Mouse (Mus musculus) cortical plate, adult 2 months (tissue): ENCODE data around the gene Atp2b4. TPM values are rescaled to one million over a fixed set of nuclear protein-coding genes. Genes with fewer than 3 reads are reported as not detected.
"Not testable (repeated sequence)": the region's sequence is repeated elsewhere in the genome, so short reads cannot be mapped to it uniquely, and the experiment has no call there.

ENCODE experiments used
- H3K27ac ChIP-seq: fragments of 200-500 bp; 2 replicates; pipeline ENCODE4 v1.5.1; 2012; ENCODE audit warnings: low read length, control low read depth, inconsistent platforms; ENCODE audit not compliant: insufficient read depth
- H3K4me1 ChIP-seq: fragments of 200-500 bp; 2 replicates; pipeline ENCODE4 v1.6.1; 2011; ENCODE audit warnings: low read length; ENCODE audit not compliant: control insufficient read depth, insufficient read depth
- H3K4me3 ChIP-seq: fragments of 200-500 bp; 2 replicates; pipeline ENCODE4 v1.5.1; 2011; ENCODE audit warnings: mild to moderate bottlenecking, low read length, control low read depth; ENCODE audit not compliant: insufficient read depth
- CTCF ChIP-seq: fragments of 200-500 bp; IDR thresholded peaks from 2 replicates; pipeline ENCODE4 v1.5.1; 2011; ENCODE audit warnings: mild to moderate bottlenecking, control low read depth, low read length; ENCODE audit not compliant: insufficient read depth; ENCODE audit errors: extremely low read depth
- POLR2A ChIP-seq: fragments of 200-500 bp; IDR thresholded peaks from 2 replicates; pipeline ENCODE4 v1.6.1; 2011; ENCODE audit warnings: mild to moderate bottlenecking, low read length, control low read depth; ENCODE audit not compliant: insufficient read depth; ENCODE audit errors: extremely low read depth
- polyA plus RNA-seq: library from polyadenylated mRNA; depleted of rRNA; stranded (reverse); fragments of >200 nt; gene quantifications from 2 replicates; pipeline ENCODE4 v1.2.3, GENCODE M21; 2012

The Atp2b4 gene
- polyA plus RNA-seq, 1 experiment = 63.4 TPM

- TF ChIP-seq POLR2A (no peak), CTCF (no peak)
Observed at GRCm38 (mm10) chr1:133710895-133711294, 89.9 kb downstream of the Atp2b4 start.

DNA sequence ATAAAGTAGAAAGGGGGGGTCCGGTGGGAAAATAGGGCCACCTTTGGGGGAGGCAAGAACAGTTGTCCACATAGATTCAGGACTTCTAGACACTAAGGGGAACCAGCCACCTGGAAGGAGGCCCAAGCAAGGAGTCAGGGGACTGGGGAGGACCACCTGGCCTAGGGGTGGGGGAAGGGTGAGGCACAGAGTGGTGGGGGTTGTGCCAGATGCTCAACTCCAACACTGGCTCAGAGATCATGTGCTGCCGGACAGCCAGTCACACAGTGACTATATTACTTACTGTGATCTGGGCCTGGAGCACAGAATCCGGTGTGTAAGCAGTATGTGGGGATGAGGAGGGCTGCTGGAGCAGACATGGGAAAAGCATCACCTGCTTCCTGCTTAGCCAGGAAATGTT lies 91.5 kb downstream of the Atp2b4 start:
- TF ChIP-seq CTCF (no peak), POLR2A (no peak)
- no peak overlapping the region for H3K4me3 ChIP-seq

More at GRCm38 (mm10) chr1:133710895-133711294, 89.9 kb downstream of the Atp2b4 start:
- Histone ChIP-seq H3K4me1 (no peaks in the 10 kb centered on the region), H3K27ac (no peak overlapping the region), H3K4me3 (no peak overlapping the region)

DNA sequence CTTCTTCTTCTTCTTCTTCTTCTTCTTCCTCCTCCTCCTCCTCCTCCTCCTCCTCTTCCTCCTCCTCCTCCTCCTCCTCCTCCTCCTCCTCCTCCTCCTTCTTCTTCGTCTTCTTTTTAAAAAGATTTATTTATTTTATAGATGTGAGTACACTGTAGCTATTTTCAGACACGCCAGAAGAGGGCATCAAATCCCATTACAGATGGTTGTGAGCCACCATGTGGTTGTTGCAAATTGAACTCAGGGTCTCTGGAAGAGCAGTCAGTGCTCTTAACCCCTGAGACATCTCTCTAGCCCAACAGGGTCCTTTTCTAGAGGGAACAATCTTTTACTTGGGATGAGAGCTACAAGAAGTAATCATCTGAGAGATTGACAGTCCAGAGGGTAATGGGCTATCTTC lies 99.0 kb downstream of the Atp2b4 start:
- peak; percentile 37; the same call in 1 of the 2 replicates for TF ChIP-seq CTCF
- H3K4me1 ChIP-seq, H3K4me3 ChIP-seq, H3K27ac ChIP-seq: not testable (repeated sequence)

More for the DNA sequence above, 91.5 kb downstream of the Atp2b4 start:
- Histone ChIP-seq H3K4me1 (no peaks in the 10 kb centered on the region), H3K27ac (no peak overlapping the region)

- no peak overlapping the region for H3K4me3 ChIP-seq
- H3K27ac ChIP-seq = no peak overlapping the region
- no peaks in the 10 kb centered on the region for H3K4me1 ChIP-seq
- no peak for TF ChIP-seq CTCF
- no peak for TF ChIP-seq POLR2A
Observed at GRCm38 (mm10) chr1:133697935-133698620, 102.8 kb downstream of the Atp2b4 start.

DNA sequence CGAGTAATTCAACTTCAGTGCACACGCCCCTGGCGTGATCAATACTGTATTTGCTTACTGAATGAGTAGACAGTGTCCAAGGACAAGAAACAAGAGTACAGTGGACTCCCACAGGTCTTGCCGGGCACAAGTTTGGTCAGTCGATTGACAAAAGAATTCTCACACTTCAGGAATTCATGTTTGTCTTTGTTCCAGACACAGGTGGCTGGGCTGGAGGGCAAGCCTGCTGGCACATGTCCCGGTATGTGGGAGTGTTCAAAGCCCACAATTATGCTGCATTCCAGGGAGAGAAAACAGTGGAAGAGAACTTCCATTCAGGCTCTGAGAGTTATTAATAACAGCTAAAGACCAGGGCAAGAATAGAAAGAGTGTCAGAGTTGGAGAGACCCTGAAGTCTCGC lies 104.9 kb downstream of the Atp2b4 start:
- Histone ChIP-seq H3K27ac (no peak overlapping the region), H3K4me3 (no peak overlapping the region), H3K4me1 (no peaks in the 10 kb centered on the region)
- TF ChIP-seq POLR2A = no peak
- no peak for TF ChIP-seq CTCF

- H3K4me1 ChIP-seq = no peaks in the 10 kb centered on the region
- TF ChIP-seq CTCF = no peak
- no peak for TF ChIP-seq POLR2A
- no peak overlapping the region for H3K4me3 ChIP-seq
- H3K27ac ChIP-seq = no peak overlapping the region
Observed at GRCm38 (mm10) chr1:133694876-133695275, 106.0 kb downstream of the Atp2b4 start.

- H3K4me3 ChIP-seq = no peak overlapping the region
- no peak overlapping the region for H3K27ac ChIP-seq
- no peaks in the 10 kb centered on the region for H3K4me1 ChIP-seq
- no peak for TF ChIP-seq POLR2A
- TF ChIP-seq CTCF = no peak
Observed at GRCm38 (mm10) chr1:133694301-133694700, 106.5 kb downstream of the Atp2b4 start.

DNA sequence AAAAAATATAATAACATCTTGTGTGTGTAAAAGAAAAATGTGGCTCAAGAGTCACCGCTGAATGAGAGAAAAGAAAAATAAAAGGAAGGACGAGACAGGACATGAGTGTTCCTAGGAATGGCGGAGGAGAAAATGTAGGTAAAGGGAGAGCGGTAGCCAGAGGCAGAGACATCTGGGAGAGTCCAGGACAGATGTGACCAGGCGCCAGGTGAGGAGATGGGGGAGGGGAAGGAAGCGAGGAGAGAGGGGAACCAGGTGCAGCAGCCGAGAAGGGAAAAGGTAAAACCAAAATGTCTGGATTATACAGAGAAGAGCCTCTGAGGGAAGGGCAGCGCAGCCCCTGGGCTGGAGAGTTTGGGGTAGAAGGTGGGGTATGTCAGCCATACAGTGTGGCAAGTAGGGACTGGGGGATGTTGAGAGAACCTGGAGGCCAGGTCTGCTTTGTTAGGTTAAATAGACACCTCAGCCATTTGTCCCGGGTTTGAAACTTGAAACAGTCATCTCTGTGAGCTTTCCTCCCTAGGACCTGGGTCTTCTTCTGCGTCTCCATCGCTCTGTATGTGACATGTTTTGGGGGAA lies 107.2 kb downstream of the Atp2b4 start:
- Histone ChIP-seq H3K4me1 (no peaks in the 10 kb centered on the region), H3K4me3 (no peak overlapping the region), H3K27ac (no peak overlapping the region)
- TF ChIP-seq CTCF (no peak), POLR2A (no peak)

DNA sequence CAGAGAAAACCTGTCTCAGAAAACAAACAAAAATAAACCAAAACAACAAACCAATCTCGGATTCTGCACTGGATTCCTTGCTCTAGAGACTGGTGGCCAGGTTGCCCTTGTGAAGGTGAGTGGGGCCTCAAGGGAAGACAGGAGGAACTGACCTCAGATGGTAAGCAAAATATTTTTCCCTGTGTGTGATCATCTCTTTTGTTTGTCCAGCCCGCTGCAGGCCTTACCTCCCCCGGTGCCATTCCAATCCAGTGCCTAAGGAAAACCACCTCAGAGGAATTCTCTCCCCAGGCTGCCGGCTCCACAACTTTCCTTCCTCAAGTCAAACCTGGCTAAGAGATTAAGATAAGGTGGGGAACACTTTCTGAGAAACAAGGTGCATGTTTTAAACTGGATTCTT lies 108.6 kb downstream of the Atp2b4 start:
- H3K4me3 ChIP-seq = no peak overlapping the region
- H3K4me1 ChIP-seq = no peaks in the 10 kb centered on the region
- TF ChIP-seq POLR2A = no peak
- no peak for TF ChIP-seq CTCF
- no peak overlapping the region for H3K27ac ChIP-seq

- H3K4me1 ChIP-seq = peaks cover 1% of the 10 kb centered on the region; the same call in 1 of the 2 replicates
- H3K4me3 ChIP-seq = no peak overlapping the region
- no peak overlapping the region for H3K27ac ChIP-seq
- TF ChIP-seq POLR2A = no peak
- TF ChIP-seq CTCF = no peak
Observed at GRCm38 (mm10) chr1:133691046-133691445, 109.8 kb downstream of the Atp2b4 start.
